Mouse (Mus musculus) kidney, adult 10 weeks (tissue): ENCODE measurements around the gene Dstn. TPM values are rescaled to one million over a fixed set of nuclear protein-coding genes. Genes with fewer than 3 reads are reported as not detected.

Source experiments
- polyA plus RNA-seq: library from polyadenylated mRNA; stranded (reverse); fragments of 350-450 nt; fragmentation: Illumina TruSeq; extraction: RNeasy Lipid Tissue Mini Kit (QIAGEN cat#74804); gene quantifications from one replicate; pipeline ENCODE4 v1.2.3, GENCODE M21; 2014; ENCODE audit warnings: low read depth, low replicate concordance

Dstn gene
- 862 TPM for polyA plus RNA-seq

GRCm38 (mm10) chr2:143914760-143915599, at the start of gene Dstn:
Gene Dstn (plus strand): TSS chr2:143915320.

Other genes starting within 250 kb of the Dstn start
- gene Bfsp1, start 52.1 kb upstream of the Dstn start, polyA plus RNA-seq: not detected
- 72.6 TPM for gene Rrbp1, start 95.9 kb downstream of the Dstn start, polyA plus RNA-seq
- not detected for gene Banf2, start 117.7 kb downstream of the Dstn start, polyA plus RNA-seq